Mouse (Mus musculus) midbrain, embryonic 15.5 days (tissue): ENCODE results near the gene Uggt2. TPM values are rescaled to one million over a fixed set of nuclear protein-coding genes. Genes with fewer than 3 reads are reported as not detected.

Experiments
- ATAC-seq: fragments of 200-750 bp; cut with Nextera tagmentation; replicated peaks from 2 replicates; pipeline ENCODE4 v1.8.0; 2017; ENCODE audit warnings: moderate TSS enrichment
- H3K27ac ChIP-seq: fragments of 300-500 bp; sonication (generic); 2 replicates; pipeline ENCODE4 v1.5.1; 2015; ENCODE audit warnings: mild to moderate bottlenecking, inconsistent platforms
- H3K27me3 ChIP-seq: fragments of 300-500 bp; sonication (generic); replicated peaks from 2 replicates; pipeline ENCODE4 v1.6.1; 2015; ENCODE audit warnings: inconsistent platforms
- H3K36me3 ChIP-seq: fragments of 300-500 bp; sonication (generic); replicated peaks from 2 replicates; pipeline ENCODE4 v1.6.1; 2015; ENCODE audit warnings: inconsistent platforms
- H3K4me1 ChIP-seq: fragments of 300-500 bp; sonication (generic); 2 replicates; pipeline ENCODE4 v1.6.1; 2015; ENCODE audit warnings: inconsistent platforms
- H3K4me2 ChIP-seq: fragments of 300-500 bp; sonication (generic); 2 replicates; pipeline ENCODE4 v1.6.1; 2015; ENCODE audit warnings: inconsistent platforms, mild to moderate bottlenecking, moderate library complexity
- H3K4me3 ChIP-seq: fragments of 300-500 bp; sonication (generic); 2 replicates; pipeline ENCODE4 v1.5.1; 2015; ENCODE audit warnings: mild to moderate bottlenecking, inconsistent platforms
- H3K9ac ChIP-seq: fragments of 300-500 bp; sonication (generic); 2 replicates; pipeline ENCODE4 v1.6.1; 2015; ENCODE audit warnings: mild to moderate bottlenecking, inconsistent platforms
- H3K9me3 ChIP-seq: fragments of 300-500 bp; sonication (generic); 2 replicates; pipeline ENCODE4 v1.6.1; 2016; ENCODE audit warnings: inconsistent platforms
- WGBS: fragments of 180-500 bp; shearing (Covaris S2); methylation state at CpG from one replicate; pipeline ENCODE4 v1.1.7; 2015; ENCODE audit warnings: mixed read lengths; 5-methylcytosine and 5-hydroxymethylcytosine counted together
- polyA plus RNA-seq: library from polyadenylated mRNA; unstranded; fragments of >200 nt; fragmentation: Nextera tagmentation; extraction: Ambion mirVana; gene quantifications from 2 replicates; pipeline ENCODE4 v1.2.1, GENCODE M21; 2015

Gene Uggt2
- 18.1 and 22.8 TPM in 2 replicates for polyA plus RNA-seq

DNA sequence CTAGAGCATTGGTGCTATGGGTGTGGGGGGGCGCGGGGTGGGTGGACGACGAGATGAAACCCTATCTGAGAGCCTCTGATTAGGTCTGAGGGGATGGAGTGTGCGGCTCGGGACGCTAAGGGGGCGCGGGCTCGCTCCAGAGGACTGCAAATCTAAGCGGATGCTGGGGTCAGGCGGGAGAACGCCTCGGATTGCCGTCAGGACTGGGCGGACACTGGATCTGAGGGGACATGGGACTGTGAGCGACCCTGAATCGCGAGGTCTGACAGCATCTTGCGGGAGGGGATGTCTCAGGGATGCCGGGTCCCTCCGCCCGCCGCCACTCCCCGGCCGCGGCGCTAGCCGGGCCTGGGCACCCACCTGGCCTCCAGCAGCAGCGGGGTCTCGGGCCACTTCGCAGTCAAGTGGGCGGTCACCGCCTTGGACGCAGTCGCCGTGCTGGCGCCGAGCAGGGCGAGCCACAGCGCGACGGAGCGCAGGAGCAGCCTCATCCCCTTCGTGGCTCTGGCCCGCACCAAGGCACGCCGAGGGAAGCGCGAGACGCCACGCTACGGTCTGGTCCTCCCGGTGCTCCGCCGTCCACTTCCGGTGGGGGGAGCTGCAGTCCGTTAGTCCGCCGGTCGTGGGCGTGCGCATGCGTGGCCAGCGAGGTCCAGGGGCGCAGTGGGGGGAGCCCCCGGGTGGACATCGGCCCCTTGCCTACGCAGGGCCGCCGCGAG, at the start of gene Uggt2:
Gene Uggt2 (minus strand): TSS at position 580 of the 719 bp plus-strand sequence.
- H3K4me2 ChIP-seq: peak within 1 kb of the TSS; percentile 80
- H3K27ac ChIP-seq: peak within 1 kb of the TSS; percentile 91
- no peaks in the 10 kb centered on the region for H3K27me3 ChIP-seq
- H3K9ac ChIP-seq: peak within 1 kb of the TSS; percentile 92
- H3K4me3 ChIP-seq: peak within 1 kb of the TSS; percentile 75
- no peaks in the 10 kb centered on the region for H3K9me3 ChIP-seq
- peaks cover 22% of the 10 kb centered on the region for H3K4me1 ChIP-seq
- no peaks in the 10 kb centered on the region for H3K36me3 ChIP-seq
- peak; percentile 96 for ATAC-seq
- under 1% methylated on average over 72 of the region's 72 CpGs for WGBS

DNA sequence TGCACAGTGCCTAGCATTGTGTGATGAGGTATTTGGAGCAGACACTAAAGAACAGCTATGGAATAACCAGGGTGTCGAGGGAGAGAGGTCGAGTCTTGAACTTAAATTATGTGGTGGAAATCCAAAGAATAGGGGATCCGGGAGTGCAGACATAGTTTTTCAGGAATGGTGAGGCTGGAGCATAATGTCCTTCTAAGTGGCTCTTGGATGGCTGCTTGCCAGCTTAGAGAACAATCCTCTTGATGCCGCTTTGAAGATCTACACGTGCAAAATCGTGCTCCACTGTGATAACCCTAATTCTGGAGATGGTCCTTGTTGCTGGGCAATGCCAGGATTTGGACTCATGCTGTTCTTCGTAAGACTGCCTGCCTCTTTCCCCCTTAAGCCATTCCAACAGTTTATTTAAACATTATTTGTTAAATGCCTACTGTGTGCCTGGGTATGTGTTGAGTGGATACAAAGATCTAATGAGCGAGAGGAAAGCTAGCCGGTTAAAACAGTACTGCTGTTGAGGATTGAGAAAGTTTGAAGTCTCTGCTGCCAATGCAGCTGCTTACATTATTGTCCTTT, 40.2 kb upstream of the Uggt2 start:
- 37% methylated on average over 9 of the region's 9 CpGs for WGBS
- H3K4me3 ChIP-seq: peak overlapping the region; percentile 75
- no peaks in the 10 kb centered on the region for H3K9me3 ChIP-seq
- H3K36me3 ChIP-seq: no peaks in the 10 kb centered on the region
- peaks cover 17% of the 10 kb centered on the region for H3K4me1 ChIP-seq
- H3K9ac ChIP-seq: no peak overlapping the region; the same call in 1 of the 2 replicates
- no peak for ATAC-seq
- peak overlapping the region; percentile 97 for H3K4me2 ChIP-seq
- no peak overlapping the region for H3K27ac ChIP-seq
- peaks cover 14% of the 10 kb centered on the region for H3K27me3 ChIP-seq

DNA sequence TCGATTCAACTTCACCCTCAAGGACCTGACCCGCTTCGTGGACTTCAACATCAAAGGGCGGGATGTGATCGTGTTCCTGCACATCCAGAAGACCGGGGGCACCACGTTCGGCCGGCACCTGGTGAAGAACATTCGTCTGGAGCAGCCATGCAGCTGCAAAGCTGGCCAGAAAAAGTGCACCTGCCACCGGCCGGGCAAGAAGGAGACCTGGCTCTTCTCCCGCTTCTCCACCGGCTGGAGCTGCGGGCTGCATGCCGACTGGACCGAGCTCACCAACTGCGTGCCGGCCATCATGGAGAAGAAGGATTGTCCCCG, 39.5 kb upstream of the Uggt2 start:
- H3K9ac ChIP-seq: peak overlapping the region; percentile 56
- H3K27me3 ChIP-seq: peaks cover 14% of the 10 kb centered on the region
- no peak overlapping the region for H3K27ac ChIP-seq
- peaks cover 17% of the 10 kb centered on the region for H3K4me1 ChIP-seq
- no peaks in the 10 kb centered on the region for H3K36me3 ChIP-seq
- H3K9me3 ChIP-seq: no peaks in the 10 kb centered on the region
- peak overlapping the region; percentile 75 for H3K4me3 ChIP-seq
- 1% methylated on average over 20 of the region's 20 CpGs for WGBS
- no peak for ATAC-seq
- peak overlapping the region; percentile 97 for H3K4me2 ChIP-seq

DNA sequence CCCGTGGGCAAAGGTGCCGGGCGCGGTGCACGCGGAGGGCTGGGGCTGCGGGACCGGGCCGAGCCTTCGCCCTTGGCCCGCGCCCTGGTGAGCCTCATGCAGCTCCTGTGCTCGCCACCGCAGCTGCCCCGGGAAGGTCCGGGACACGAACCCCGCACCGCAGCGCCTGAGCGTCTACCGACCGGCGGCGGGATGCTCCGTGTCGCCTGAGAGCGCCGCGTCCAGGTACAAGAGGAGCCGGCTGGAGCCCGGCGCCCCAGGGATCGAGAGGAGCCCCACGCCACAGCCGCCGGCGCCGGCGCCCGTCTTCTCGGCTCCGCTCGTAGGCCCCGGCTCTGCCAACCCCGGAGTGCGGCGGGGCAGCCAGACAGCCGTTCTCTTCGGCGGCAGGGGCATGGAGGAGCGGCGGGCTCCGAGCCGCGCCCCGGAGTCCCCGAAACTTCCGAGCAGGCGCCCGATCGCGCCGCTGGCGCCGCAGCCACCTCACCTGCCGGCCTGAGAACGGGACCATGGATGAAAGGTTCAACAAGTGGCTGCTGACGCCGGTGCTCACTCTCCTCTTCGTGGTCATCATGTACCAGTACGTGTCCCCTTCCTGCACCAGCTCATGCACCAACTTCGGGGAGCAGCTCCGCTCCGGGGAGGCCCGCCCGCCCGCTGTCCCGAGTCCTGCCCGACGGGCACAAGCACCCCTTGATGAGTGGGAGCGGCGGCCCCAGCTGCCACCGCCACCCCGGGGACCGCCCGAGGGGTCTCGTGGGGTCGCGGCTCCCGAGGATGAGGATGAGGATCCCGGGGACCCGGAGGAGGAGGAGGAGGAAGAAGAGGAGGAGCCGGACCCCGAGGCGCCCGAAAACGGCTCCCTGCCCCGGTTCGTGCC, 38.9 kb upstream of the Uggt2 start, which contains the start of gene Hs6st3:
Gene Hs6st3 (plus strand): TSS at position 436 of the 880 bp plus-strand sequence.
- H3K4me1 ChIP-seq: peaks cover 17% of the 10 kb centered on the region
- WGBS: under 1% methylated on average over 99 of the region's 100 CpGs
- H3K27ac ChIP-seq: peak within 1 kb of the TSS; percentile 40
- H3K27me3 ChIP-seq: peaks cover 14% of the 10 kb centered on the region
- peak within 1 kb of the TSS; percentile 75 for H3K4me3 ChIP-seq
- H3K9me3 ChIP-seq: no peaks in the 10 kb centered on the region
- peak; percentile 64 for ATAC-seq
- H3K36me3 ChIP-seq: no peaks in the 10 kb centered on the region
- H3K9ac ChIP-seq: peak within 1 kb of the TSS; percentile 56
- peak within 1 kb of the TSS; percentile 97 for H3K4me2 ChIP-seq

DNA sequence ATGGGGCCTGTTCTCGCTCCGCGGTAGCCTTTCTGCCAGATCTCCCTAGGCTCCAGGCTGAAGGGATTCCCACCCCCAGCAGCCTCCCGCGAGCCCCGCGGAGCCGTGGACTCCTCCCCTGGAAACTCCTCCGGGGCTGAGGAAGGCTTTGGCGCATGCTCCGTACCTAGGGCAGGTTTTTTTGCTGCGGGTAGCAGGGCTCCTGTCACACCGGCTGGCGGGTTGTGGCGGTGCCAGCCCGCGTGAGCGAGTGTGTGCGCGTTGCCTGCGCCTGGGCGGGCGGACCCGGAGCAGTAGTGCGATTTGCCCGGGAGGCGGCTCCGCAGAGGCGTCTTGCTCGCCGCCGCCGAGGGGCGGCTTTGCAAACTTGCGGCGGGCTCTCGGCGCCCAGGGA, 38.3 kb upstream of the Uggt2 start:
- H3K27me3 ChIP-seq: peaks cover 14% of the 10 kb centered on the region
- ATAC-seq: peak; percentile 92
- H3K27ac ChIP-seq: peak overlapping the region; percentile 40
- H3K4me3 ChIP-seq: peak overlapping the region; percentile 75
- no peaks in the 10 kb centered on the region for H3K9me3 ChIP-seq
- WGBS: under 1% methylated on average over 38 of the region's 38 CpGs
- H3K4me2 ChIP-seq: peak overlapping the region; percentile 97
- peaks cover 17% of the 10 kb centered on the region for H3K4me1 ChIP-seq
- H3K9ac ChIP-seq: peak overlapping the region; percentile 56
- H3K36me3 ChIP-seq: no peaks in the 10 kb centered on the region

DNA sequence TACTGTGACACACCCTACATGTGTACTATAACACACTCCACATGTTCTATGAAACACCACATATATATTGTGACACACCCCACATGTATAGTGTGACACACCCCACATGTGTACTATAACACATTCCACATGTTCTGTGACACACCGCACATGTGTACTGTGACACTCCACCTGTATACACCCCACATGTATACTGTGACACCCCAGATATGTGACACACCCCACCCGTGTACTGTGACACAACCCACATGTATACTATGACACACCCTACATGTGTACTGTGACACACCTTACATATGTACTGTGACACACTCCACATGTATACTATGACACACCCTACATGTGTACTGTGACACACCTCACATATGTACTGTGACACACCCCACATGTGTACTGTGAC, 28.1 kb upstream of the Uggt2 start:
- no peaks in the 10 kb centered on the region for H3K36me3 ChIP-seq
- H3K4me1 ChIP-seq: peaks cover 13% of the 10 kb centered on the region; the same call in 1 of the 2 replicates
- H3K4me3 ChIP-seq: no peak overlapping the region
- H3K4me2 ChIP-seq: no peak overlapping the region
- 97% methylated on average over 2 of the region's 2 CpGs for WGBS
- no peak overlapping the region for H3K27ac ChIP-seq
- peaks cover 4% of the 10 kb centered on the region; the same call in 1 of the 2 replicates for H3K27me3 ChIP-seq
- H3K9me3 ChIP-seq: no peaks in the 10 kb centered on the region
- ATAC-seq: no peak
- no peak overlapping the region for H3K9ac ChIP-seq

DNA sequence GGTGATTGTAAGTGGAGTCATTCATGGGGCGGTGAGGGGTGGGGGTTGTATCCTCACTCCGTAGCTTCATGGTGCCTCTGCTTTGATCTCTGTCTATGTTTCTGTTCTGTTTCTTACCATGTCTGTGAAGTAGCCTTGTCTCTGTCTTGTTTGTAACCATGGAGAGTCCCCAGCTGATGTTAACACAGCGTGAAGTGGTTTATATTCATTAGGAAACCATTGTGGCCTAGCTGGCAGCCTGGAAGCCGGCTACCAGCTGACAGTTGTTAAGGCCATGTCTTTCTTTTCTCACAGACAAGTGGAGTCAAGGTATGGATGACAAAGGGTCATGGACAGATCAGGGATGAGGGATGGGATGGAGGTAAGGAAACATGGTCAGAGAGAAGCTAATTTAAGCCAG, 26.6 kb upstream of the Uggt2 start:
- H3K9ac ChIP-seq: no peak overlapping the region
- peaks cover 13% of the 10 kb centered on the region; the same call in 1 of the 2 replicates for H3K4me1 ChIP-seq
- no peak for ATAC-seq
- no peak overlapping the region for H3K4me2 ChIP-seq
- no peak overlapping the region for H3K27ac ChIP-seq
- H3K4me3 ChIP-seq: no peak overlapping the region
- peaks cover 4% of the 10 kb centered on the region; the same call in 1 of the 2 replicates for H3K27me3 ChIP-seq
- no peaks in the 10 kb centered on the region for H3K36me3 ChIP-seq
- WGBS: 33% methylated on average over 4 of the region's 4 CpGs
- H3K9me3 ChIP-seq: no peaks in the 10 kb centered on the region

DNA sequence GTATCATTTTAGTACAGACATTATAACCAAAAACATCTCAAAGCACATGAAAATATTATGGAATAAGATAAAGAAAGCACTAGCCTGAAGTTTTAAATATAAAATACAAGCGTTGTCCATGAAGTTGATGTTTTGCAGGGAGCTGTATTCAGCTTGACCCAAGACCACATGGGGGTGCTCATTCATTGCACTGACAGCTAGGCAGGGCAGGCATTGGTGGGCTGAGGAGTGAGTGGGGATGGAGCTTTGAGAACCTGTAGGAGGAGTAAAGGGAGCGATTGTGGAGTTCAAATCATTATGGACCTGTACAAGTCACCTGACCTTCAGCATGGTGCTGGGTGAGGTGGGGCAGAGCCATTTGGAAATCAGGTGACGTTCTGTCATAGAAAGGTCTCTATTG, 24.8 kb upstream of the Uggt2 start:
- H3K36me3 ChIP-seq: no peaks in the 10 kb centered on the region
- peak overlapping the region; percentile 31; the same call in 1 of the 2 replicates for H3K4me3 ChIP-seq
- H3K9ac ChIP-seq: no peak overlapping the region
- H3K4me2 ChIP-seq: peak overlapping the region; percentile 46
- no peaks in the 10 kb centered on the region for H3K9me3 ChIP-seq
- no peak overlapping the region for H3K27ac ChIP-seq
- peak; percentile 93 for ATAC-seq
- H3K27me3 ChIP-seq: peaks cover 4% of the 10 kb centered on the region; the same call in 1 of the 2 replicates
- 19% methylated on average over 3 of the region's 3 CpGs for WGBS
- H3K4me1 ChIP-seq: peaks cover 13% of the 10 kb centered on the region; the same call in 1 of the 2 replicates

DNA sequence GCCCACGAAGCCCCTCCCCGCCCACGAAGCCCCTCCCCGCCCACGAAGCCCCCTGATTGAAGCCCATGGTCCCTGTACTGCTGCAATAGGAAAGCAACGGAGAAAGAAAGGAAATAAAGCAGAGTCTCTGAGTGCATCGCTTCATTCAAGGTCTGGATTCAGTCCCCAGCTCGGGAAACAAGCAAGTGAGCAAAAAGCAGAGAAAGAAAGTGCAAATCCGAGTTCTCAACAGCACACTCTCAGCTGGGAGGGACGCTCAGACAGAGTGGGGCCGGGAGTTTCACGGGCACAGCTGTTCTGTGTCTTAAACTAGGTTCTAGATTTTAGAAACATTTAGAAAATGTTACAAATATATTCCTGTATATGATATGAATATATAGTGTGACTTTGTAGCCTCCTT, 24.4 kb upstream of the Uggt2 start:
- WGBS: 4% methylated on average over 12 of the region's 12 CpGs
- peak; percentile 80 for ATAC-seq

DNA sequence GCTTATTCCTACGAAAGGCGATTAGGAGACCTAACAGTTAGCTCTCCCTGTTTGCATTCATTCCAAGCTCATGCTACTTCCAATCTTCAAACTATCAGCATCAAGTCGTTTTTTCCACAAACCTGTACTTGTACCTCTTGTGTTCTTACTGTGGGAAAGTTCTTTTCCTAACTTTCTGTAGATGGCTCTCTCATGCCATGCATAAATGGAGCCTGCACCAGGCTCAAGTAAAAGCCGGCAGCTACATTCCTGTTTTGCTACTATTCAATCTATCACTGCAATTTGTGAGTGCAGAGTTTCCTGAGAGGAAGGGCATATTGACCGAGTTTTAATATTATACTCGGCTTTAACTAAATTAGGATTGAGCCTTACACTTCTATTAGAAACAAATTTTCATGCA, 13.3 kb upstream of the Uggt2 start:
- H3K4me3 ChIP-seq: no peak overlapping the region
- 82% methylated on average over 6 of the region's 6 CpGs for WGBS
- H3K27me3 ChIP-seq: no peaks in the 10 kb centered on the region
- H3K4me1 ChIP-seq: no peaks in the 10 kb centered on the region
- no peak overlapping the region for H3K4me2 ChIP-seq
- no peak overlapping the region for H3K27ac ChIP-seq
- H3K36me3 ChIP-seq: no peaks in the 10 kb centered on the region
- H3K9ac ChIP-seq: no peak overlapping the region
- no peaks in the 10 kb centered on the region for H3K9me3 ChIP-seq
- no peak for ATAC-seq

More for the DNA sequence above, 24.4 kb upstream of the Uggt2 start:
- Histone ChIP-seq H3K27me3 (peaks cover 4% of the 10 kb centered on the region; the same call in 1 of the 2 replicates), H3K9ac (no peak overlapping the region), H3K36me3 (no peaks in the 10 kb centered on the region), H3K4me2 (peak overlapping the region; percentile 46), H3K9me3 (no peaks in the 10 kb centered on the region), H3K4me3 (peak overlapping the region; percentile 31), H3K27ac (peak overlapping the region; percentile 51), H3K4me1 (peaks cover 13% of the 10 kb centered on the region; the same call in 1 of the 2 replicates)

DNA sequence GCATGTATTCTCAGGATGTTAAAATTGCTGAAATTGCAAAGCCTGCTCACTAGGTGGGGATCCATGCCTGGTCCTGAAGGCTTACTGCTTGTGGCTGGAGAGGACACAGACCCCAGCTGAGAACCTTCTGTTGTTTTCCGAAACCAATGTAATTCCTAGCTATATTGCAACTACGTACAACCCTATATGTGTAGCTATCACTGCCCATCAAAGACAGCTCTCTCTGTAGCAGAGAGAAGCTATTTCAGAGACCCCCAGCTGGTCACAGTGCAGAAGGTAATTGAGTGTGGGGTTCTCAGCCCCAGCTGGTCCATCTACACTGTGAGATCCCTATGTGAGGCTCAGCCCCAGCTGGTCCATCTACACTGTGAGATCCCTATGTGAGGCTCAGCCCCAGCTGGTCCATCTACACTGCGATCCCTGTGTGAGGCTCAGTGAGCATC, 10.6 kb upstream of the Uggt2 start:
- H3K4me3 ChIP-seq: no peak overlapping the region
- WGBS: 84% methylated on average over 3 of the region's 3 CpGs

DNA sequence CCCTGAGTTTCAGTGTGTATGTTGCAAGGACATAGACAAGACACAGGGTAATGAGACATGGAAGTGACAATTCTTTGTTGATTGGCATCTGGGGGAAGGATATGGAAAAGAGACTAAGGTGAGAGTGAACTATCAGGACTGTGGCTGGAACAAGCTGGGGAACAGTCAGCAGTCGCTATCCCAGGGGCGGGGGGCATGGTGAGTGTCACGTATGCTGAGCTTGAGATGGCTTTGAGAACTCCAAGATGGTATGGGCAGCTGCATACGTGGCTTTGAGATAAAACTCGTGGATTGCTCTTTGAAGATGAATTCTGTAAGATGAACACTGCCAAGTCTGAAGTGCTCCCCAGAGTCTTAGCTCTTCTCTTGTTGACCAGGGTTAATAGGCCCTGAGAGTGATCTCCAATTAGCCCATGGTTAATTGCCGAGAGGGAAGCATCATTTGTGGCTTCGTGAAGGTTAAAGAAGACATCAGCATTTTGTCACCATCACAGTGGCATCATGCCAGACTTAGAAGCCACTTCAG, 9.6 kb upstream of the Uggt2 start:
- Histone ChIP-seq H3K4me3 (no peak overlapping the region), H3K4me1 (no peaks in the 10 kb centered on the region), H3K27me3 (no peaks in the 10 kb centered on the region), H3K4me2 (no peak overlapping the region), H3K27ac (no peak overlapping the region), H3K9me3 (no peaks in the 10 kb centered on the region), H3K9ac (no peak overlapping the region), H3K36me3 (no peaks in the 10 kb centered on the region)
- WGBS: 66% methylated on average over 7 of the region's 7 CpGs
- no peak for ATAC-seq

More for the DNA sequence above, 10.6 kb upstream of the Uggt2 start:
- H3K4me1 ChIP-seq: no peaks in the 10 kb centered on the region
- H3K36me3 ChIP-seq: no peaks in the 10 kb centered on the region
- ATAC-seq: no peak; the same call in 1 of the 2 replicates
- H3K9ac ChIP-seq: no peak overlapping the region
- H3K27me3 ChIP-seq: no peaks in the 10 kb centered on the region
- H3K27ac ChIP-seq: no peak overlapping the region
- no peaks in the 10 kb centered on the region for H3K9me3 ChIP-seq
- no peak overlapping the region for H3K4me2 ChIP-seq
